Mouse (Mus musculus) erythroblast, adult 5-6 weeks (primary cell): Measurements from ENCODE around the gene Wipf1. TPM values are rescaled to one million over a fixed set of nuclear protein-coding genes. Genes with fewer than 3 reads are reported as not detected.
"Not testable (repeated sequence)": the region's sequence is repeated elsewhere in the genome, so short reads cannot be mapped to it uniquely, and the experiment has no call there.

Source experiments
- ATAC-seq: replicated peaks from 2 replicates; pipeline ENCODE4 v1.8.0; 2016; ENCODE audit warnings: moderate number of reproducible peaks, mild to moderate bottlenecking, moderate TSS enrichment, inconsistent platforms; ENCODE audit not compliant: poor library complexity, low FRiP score, severe bottlenecking
- total RNA-seq, 2 experiments: library from RNA; stranded (forward) in 1 of 2; stranded (reverse) in 1 of 2; fragments of 150-400 nt in 1 of 2; fragments of 200-764, 138-1000 nt in 1 of 2; gene quantifications; 2 replicates each; pipeline versions ENCODE4 v1.2.3 to v1.2.4; 2015 to 2017; ENCODE audit warnings: low replicate concordance in 2 of 2

The Wipf1 gene
- total RNA-seq (2015; ENCODE audit: low replicate concordance) (17.3 and 23.6 TPM in 2 replicates), total RNA-seq (2017; ENCODE audit: low replicate concordance) (4.5 and 4.7 TPM in 2 replicates)

GRCm38 (mm10) chr2:73529356-73530330 is at the start of gene Wipf1:
TSS of gene Wipf1 (minus strand) at chr2:73529734.
- no peak for ATAC-seq

GRCm38 (mm10) chr2:73579168-73579567 is 49.6 kb upstream of the Wipf1 start:
- no peak for ATAC-seq

DNA sequence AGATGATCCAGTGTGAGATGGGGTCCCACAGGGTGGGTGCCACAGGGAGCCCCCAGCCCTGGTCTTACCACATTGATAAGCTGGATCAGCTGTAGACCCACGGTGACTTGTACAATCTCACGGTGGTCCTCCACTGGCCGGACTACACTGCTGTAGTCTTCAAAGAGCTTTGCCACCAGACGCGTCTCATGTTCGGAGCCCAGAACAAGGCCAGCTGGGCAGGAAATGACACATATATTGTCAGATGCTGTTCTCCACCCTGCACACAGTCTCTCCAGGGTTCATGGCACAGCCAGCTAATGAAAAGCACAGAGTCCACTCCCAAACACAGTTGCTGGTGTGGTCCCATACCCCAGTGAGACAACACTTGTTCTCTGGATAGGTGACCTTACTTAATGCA is 44.9 kb upstream of the Wipf1 start:
- no peak for ATAC-seq

DNA sequence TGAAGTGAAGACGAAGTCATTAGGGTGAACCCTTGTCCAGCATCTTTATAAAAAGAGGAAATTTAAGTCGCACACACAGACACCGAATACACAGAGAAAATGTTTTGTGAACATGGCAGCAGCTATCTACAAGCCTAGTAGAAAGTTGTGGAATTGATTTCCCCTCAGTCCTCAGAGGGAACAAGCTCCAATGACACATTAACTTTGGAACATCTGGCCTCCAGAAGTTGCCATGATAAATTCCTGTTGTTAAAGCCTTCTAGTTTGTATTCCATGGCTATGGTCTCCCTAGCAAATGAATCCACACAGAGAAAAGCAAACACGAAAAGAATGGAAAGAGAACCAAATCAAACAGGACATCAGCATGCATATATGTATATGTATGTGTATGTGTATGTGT is 44.0 kb upstream of the Wipf1 start:
- no peak for ATAC-seq

- 0 out of 2 replicates have a peak, but pooled peaks have one; percentile 60 for ATAC-seq
These were observed 43.2 kb upstream of the Wipf1 start for GRCm38 (mm10) chr2:73572539-73573372.

GRCm38 (mm10) chr2:73571901-73572300 is 42.4 kb upstream of the Wipf1 start:
- no peak for ATAC-seq

GRCm38 (mm10) chr2:73571304-73571703 is 41.8 kb upstream of the Wipf1 start:
- ATAC-seq, result no peak

DNA sequence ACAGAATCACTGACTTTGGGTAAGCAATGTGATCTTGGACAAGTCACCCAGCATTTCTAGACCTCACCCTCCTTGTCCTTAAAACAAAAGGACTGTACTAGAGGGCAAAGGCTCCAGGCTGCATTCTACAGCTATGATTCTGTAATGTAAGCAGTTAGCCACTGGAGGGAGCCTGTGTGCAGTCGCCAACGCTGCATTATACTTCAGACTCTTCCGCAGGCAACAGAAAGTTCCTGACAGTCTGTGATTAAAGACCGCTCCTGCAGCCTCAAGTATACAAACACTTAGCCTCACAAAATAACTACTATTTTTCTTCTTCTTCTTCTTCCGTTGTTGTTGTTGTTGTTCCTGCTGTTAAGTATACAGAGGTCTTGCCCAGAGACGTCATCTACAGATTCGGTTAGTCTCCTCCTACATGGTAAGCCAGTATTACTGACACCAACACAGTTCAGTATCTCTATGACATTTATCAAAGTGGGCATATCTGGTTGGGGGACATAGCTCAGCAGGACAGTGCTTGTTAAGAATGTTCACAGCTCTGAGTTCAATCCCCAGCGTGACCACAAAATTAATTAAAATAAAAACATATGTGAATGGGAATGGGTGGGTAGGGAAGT is 37.6 kb upstream of the Wipf1 start:
- ATAC-seq, result peak; percentile 66; the same call in 1 of the 2 replicates

GRCm38 (mm10) chr2:73566162-73566561 is 36.6 kb upstream of the Wipf1 start:
- no peak for ATAC-seq

GRCm38 (mm10) chr2:73563690-73564089 is 34.2 kb upstream of the Wipf1 start:
- ATAC-seq, result no peak

- ATAC-seq, result no peak
These were observed 33.1 kb upstream of the Wipf1 start for GRCm38 (mm10) chr2:73562656-73563055.

GRCm38 (mm10) chr2:73561665-73562063 is 32.1 kb upstream of the Wipf1 start:
- 0 out of 2 replicates have a peak, but pooled peaks have one; percentile 46 for ATAC-seq

- ATAC-seq, result no peak
These were observed 31.5 kb upstream of the Wipf1 start for GRCm38 (mm10) chr2:73560899-73561664.

GRCm38 (mm10) chr2:73560445-73560844 is 30.9 kb upstream of the Wipf1 start:
- ATAC-seq, result no peak

- no peak for ATAC-seq
These were observed 28.4 kb upstream of the Wipf1 start for GRCm38 (mm10) chr2:73557956-73558355.

DNA sequence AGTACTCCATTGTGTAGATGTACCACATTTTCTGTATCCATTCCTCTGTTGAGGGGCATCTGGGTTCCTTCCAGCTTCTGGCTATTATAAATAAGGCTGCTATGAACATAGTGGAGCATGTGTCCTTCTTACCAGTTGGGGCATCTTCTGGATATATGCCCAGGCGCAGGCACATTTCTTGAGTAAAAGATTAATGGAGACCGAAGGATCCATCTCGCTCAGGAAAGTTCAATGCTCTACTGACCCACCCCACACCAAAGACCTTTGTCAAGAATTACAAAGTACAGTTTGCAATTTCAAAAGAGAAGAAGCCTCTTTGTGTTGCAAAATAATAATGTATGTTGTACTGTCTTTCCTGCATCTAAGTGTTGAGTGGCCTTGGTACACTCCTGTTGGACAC is 27.5 kb upstream of the Wipf1 start:
- not testable (repeated sequence) for ATAC-seq

GRCm38 (mm10) chr2:73554389-73554788 is 24.9 kb upstream of the Wipf1 start:
- no peak for ATAC-seq

DNA sequence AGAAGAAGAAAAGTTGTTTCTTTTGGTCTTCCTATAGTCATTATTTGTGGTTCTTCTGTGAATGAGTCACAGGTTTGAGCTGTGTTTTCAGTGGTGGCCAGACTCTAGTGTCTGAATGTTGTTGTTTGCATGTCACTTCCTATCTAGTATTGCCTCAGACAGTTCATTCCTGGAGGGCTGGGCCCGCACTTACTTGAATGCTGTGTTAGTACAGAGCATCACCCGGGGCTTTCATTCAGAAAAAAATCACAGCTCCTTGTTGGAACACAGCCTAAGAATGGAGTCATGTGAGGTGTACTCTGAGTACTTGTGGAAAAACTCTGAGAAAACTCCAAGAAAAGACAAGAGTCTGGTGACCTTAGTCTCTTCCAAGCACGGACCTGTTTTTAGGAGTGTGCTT is 23.4 kb upstream of the Wipf1 start:
- ATAC-seq, result no peak

DNA sequence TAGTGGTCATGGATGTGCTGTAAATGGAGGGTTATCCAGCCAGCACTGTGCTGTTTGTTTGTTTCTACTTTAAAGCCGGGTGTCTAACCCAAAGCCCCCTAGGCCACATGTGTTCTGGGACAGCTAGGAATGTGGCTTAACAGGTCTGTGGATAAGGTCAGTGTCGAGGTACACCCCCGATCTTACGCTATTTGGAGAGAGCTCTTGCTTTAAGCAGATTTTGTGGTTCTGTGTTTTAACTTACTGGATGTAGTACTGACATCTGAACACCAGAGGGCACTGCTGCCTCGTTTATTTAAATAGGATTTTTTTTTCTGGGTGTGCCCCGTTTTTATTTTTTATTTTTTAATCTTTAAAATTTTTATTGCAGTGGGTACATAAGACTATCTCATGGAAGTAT is 21.2 kb upstream of the Wipf1 start:
- ATAC-seq, result no peak
